Mouse (Mus musculus) embryonic fibroblast, embryonic 13.5 days (primary cell): ENCODE measurements around the gene Phka2.

Experiments
- CTCF ChIP-seq: IDR thresholded peaks from 2 replicates; pipeline ENCODE4 v1.5.1; 2011; ENCODE audit warnings: mild to moderate bottlenecking, control low read depth, low read length, moderate library complexity, borderline replicate concordance; ENCODE audit not compliant: insufficient read depth
- POLR2A ChIP-seq: IDR thresholded peaks from 2 replicates; pipeline ENCODE4 v1.6.1; 2011; ENCODE audit warnings: low read depth, mild to moderate bottlenecking, control low read depth, low read length, moderate library complexity

DNA sequence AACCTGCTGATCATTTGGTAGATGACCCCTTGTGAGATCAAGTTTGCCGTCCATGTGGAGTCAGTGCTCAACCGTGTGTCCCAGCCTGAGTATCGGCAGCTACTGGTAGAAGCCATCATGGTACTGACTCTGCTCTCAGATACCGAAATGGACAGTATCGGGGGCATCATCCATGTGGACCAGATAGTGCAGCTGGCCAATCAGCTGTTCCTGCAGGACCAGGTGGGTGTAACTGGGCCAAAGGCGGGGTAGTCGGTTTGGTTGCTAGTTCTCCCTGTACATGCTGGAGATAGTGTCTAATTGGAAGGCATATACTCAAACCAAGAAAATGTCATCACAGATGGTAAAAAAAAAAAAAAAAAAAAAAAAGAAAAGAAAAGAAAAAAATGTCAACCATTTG is 88.2 kb downstream of the Phka2 start:
- no peak for TF ChIP-seq POLR2A
- TF ChIP-seq CTCF: no peak
